13 mouse cellular contexts compared by ENCODE assay signal in genomic region chr3:109707786-109708460, GRCm38 (mm10).
A peak's percentile ranks its signal among the peaks of the same experiment; 100 is the strongest.
DNase-seq lines count a peak whose midpoint lies in the region; ATAC-seq and TF ChIP-seq lines count a peak whose summit lies in the region.
"Had no signal": no experiment of that assay in that cellular context is flagged by ENCODE, and none has a peak within 500 bp of the region (broad histone marks: within the 10 kb centered on the region; RNA-seq: fewer than 3 reads in every experiment).

No protein-coding gene starts in this region.

- TF ChIP-seq EP300 in stomach, postnatal 0 days (optimal IDR thresholded peaks at IDR 0.05), result no peak

- H3K9ac ChIP-seq in hindbrain, embryonic 16.5 days (ENCODE audit: low read depth, low read length), result no peak overlapping the region
- no peak overlapping the region for H3K9ac ChIP-seq in hindbrain, embryonic 11.5 days (ENCODE audit: low read depth, low read length)
- H3K9ac ChIP-seq in forebrain, postnatal 0 days, result no peak overlapping the region
- no peak overlapping the region for H3K9ac ChIP-seq in stomach, postnatal 0 days (ENCODE audit: low read length)
- H3K9ac ChIP-seq: neural tube, embryonic 15.5 days had no signal

- DNase-seq in hindbrain, embryonic 11.5 days (ENCODE audit: low spot score), result no peak
- peak; percentile 80 for DNase-seq in brain, embryonic 14.5 days (ENCODE audit: low read depth)
- DNase-seq in cerebellum, adult 18-20 months, result peak; percentile 81 to 85
- DNase-seq in forebrain, postnatal 0 days, result peak; percentile 63
- no peak for DNase-seq in MN1 (ENCODE audit: low spot score)
- no peak for DNase-seq in stomach, postnatal 0 days (ENCODE audit: low spot score)
- no peak for DNase-seq in left cerebral cortex, postnatal 36 days (ENCODE audit: low spot score in 2 of 2)
- DNase-seq: heart, adult 2 months; heart, postnatal 10 days had no signal

- H3K9me3 ChIP-seq in hindbrain, embryonic 16.5 days (ENCODE audit: control insufficient read depth, low read length), result no peaks in the 10 kb centered on the region
- no peaks in the 10 kb centered on the region for H3K9me3 ChIP-seq in hindbrain, embryonic 11.5 days (ENCODE audit: control insufficient read depth, low read length)
- no peaks in the 10 kb centered on the region for H3K9me3 ChIP-seq in forebrain, postnatal 0 days (ENCODE audit: low read length)
- no peaks in the 10 kb centered on the region for H3K9me3 ChIP-seq in stomach, postnatal 0 days (ENCODE audit: control insufficient read depth, low read length)
- H3K9me3 ChIP-seq: neural tube, embryonic 15.5 days had no signal

- WGBS in hindbrain, embryonic 16.5 days, result 81% methylated on average over 2 of the region's 2 CpGs
- 97% methylated on average over 2 of the region's 2 CpGs for WGBS in hindbrain, embryonic 11.5 days
- 44% methylated on average over 2 of the region's 2 CpGs for WGBS in forebrain, postnatal 0 days
- WGBS in stomach, postnatal 0 days, result 81% methylated on average over 2 of the region's 2 CpGs

- ATAC-seq in hindbrain, embryonic 16.5 days, result peak; percentile 87
- ATAC-seq in hindbrain, embryonic 11.5 days (ENCODE audit: low FRiP score), result no peak
- peak; percentile 62 for ATAC-seq in forebrain, postnatal 0 days
- ATAC-seq in stomach, postnatal 0 days (ENCODE audit: low FRiP score, low TSS enrichment), result no peak
- ATAC-seq: inflammation-experienced regulatory T-cells, adult 6 months had no signal

- no peak overlapping the region for H3K4me2 ChIP-seq in hindbrain, embryonic 16.5 days (ENCODE audit: low read length)
- no peak overlapping the region for H3K4me2 ChIP-seq in hindbrain, embryonic 11.5 days (replicated peaks; ENCODE audit: low read depth, low read length)
- H3K4me2 ChIP-seq in forebrain, postnatal 0 days (ENCODE audit: low read depth), result no peak overlapping the region
- no peak overlapping the region for H3K4me2 ChIP-seq in stomach, postnatal 0 days (replicated peaks; ENCODE audit: low read depth)
- H3K4me2 ChIP-seq: neural tube, embryonic 15.5 days had no signal

- TF ChIP-seq CTCF in brain, embryonic 14.5 days (IDR thresholded peaks at IDR 0.05; ENCODE audit: borderline replicate concordance, extremely low read depth, insufficient read depth, insufficient read length), result no peak
- no peak for TF ChIP-seq CTCF in forebrain, postnatal 0 days (IDR thresholded peaks at IDR 0.05; ENCODE audit: low read depth)
- no peak for TF ChIP-seq CTCF in stomach, postnatal 0 days (IDR thresholded peaks at IDR 0.05; ENCODE audit: low read depth)

- H3K27ac ChIP-seq in hindbrain, embryonic 16.5 days (ENCODE audit: low read depth, low read length), result no peak overlapping the region
- no peak overlapping the region for H3K27ac ChIP-seq in hindbrain, embryonic 11.5 days (ENCODE audit: low read depth, low read length)
- H3K27ac ChIP-seq in forebrain, postnatal 0 days (ENCODE audit: low read depth, low read length), result no peak overlapping the region
- H3K27ac ChIP-seq in stomach, postnatal 0 days (replicated peaks), result no peak overlapping the region
- H3K27ac ChIP-seq: heart, adult 2 months; kidney, postnatal 0 days; neural tube, embryonic 15.5 days had no signal

- H3K4me1 ChIP-seq in hindbrain, embryonic 16.5 days (ENCODE audit: control insufficient read depth, insufficient read depth, low read depth, low read length), result no peaks in the 10 kb centered on the region
- H3K4me1 ChIP-seq in hindbrain, embryonic 11.5 days (replicated peaks; ENCODE audit: control insufficient read depth, insufficient read depth, low read length), result no peaks in the 10 kb centered on the region
- H3K4me1 ChIP-seq in forebrain, postnatal 0 days (ENCODE audit: insufficient read depth), result no peaks in the 10 kb centered on the region
- H3K4me1 ChIP-seq in stomach, postnatal 0 days (replicated peaks; ENCODE audit: control insufficient read depth, insufficient read depth), result no peaks in the 10 kb centered on the region
- H3K4me1 ChIP-seq: neural tube, embryonic 15.5 days had no signal

- H3K4me3 ChIP-seq in hindbrain, embryonic 16.5 days (ENCODE audit: low read length), result no peak overlapping the region
- no peak overlapping the region for H3K4me3 ChIP-seq in hindbrain, embryonic 11.5 days (ENCODE audit: low read depth, low read length)
- H3K4me3 ChIP-seq in forebrain, postnatal 0 days (ENCODE audit: low read depth, low read length), result no peak overlapping the region
- H3K4me3 ChIP-seq in stomach, postnatal 0 days (ENCODE audit: low read depth, low read length), result no peak overlapping the region
- H3K4me3 ChIP-seq: heart, adult 2 months; neural tube, embryonic 15.5 days had no signal

- H3K36me3 ChIP-seq in hindbrain, embryonic 16.5 days (ENCODE audit: control insufficient read depth, insufficient read depth, low read length), result no peaks in the 10 kb centered on the region
- no peaks in the 10 kb centered on the region for H3K36me3 ChIP-seq in hindbrain, embryonic 11.5 days (ENCODE audit: control insufficient read depth, insufficient read depth, low read length)
- H3K36me3 ChIP-seq in forebrain, postnatal 0 days (ENCODE audit: insufficient read depth), result no peaks in the 10 kb centered on the region
- no peaks in the 10 kb centered on the region for H3K36me3 ChIP-seq in stomach, postnatal 0 days (ENCODE audit: control insufficient read depth, insufficient read depth, low read length)
- H3K36me3 ChIP-seq: neural tube, embryonic 15.5 days had no signal

- intact Hi-C loops in left cerebral cortex, postnatal 36 days (cut with DNase I), result no loop called here

- H3K27me3 ChIP-seq in hindbrain, embryonic 16.5 days (replicated peaks; ENCODE audit: control insufficient read depth, insufficient read depth, low read length), result no peaks in the 10 kb centered on the region
- no peaks in the 10 kb centered on the region for H3K27me3 ChIP-seq in hindbrain, embryonic 11.5 days (ENCODE audit: control insufficient read depth, insufficient read depth, low read length)
- H3K27me3 ChIP-seq in forebrain, postnatal 0 days (ENCODE audit: insufficient read depth, low read length), result no peaks in the 10 kb centered on the region
- H3K27me3 ChIP-seq in stomach, postnatal 0 days (ENCODE audit: control insufficient read depth, insufficient read depth, low read length), result no peaks in the 10 kb centered on the region
- H3K27me3 ChIP-seq: neural tube, embryonic 15.5 days had no signal

- TF ChIP-seq POLR2A in brain, embryonic 14.5 days (IDR thresholded peaks at IDR 0.05; ENCODE audit: borderline replicate concordance, extremely low read depth, insufficient read depth, insufficient read length, poor library complexity, severe bottlenecking), result no peak

Comparison
In these comparisons a context has a peak if more than half of its experiments do, and no peak if none do; other contexts are left out.
1. ATAC-seq: peak in hindbrain, embryonic 16.5 days (single experiment) and forebrain, postnatal 0 days (single experiment); none in hindbrain, embryonic 11.5 days (single experiment) and stomach, postnatal 0 days (single experiment).
2. DNase-seq: peak in brain, embryonic 14.5 days (single experiment), cerebellum, adult 18-20 months (2 of 2) and forebrain, postnatal 0 days (single experiment); none in hindbrain, embryonic 11.5 days (single experiment), MN1 (single experiment), stomach, postnatal 0 days (single experiment) and left cerebral cortex, postnatal 36 days (0 of 2).